ENCODE assay signal across 23 mouse cellular contexts in genomic region chr15:83236824-83237223, GRCm38 (mm10). TPM values are rescaled to one million over a fixed set of nuclear protein-coding genes. Genes with fewer than 3 reads are reported as not detected.
DNase-seq lines count a peak whose midpoint lies in the region.
"Had no signal": no experiment of that assay in that cellular context is flagged by ENCODE, and none has a peak within 500 bp of the region (broad histone marks: within the 10 kb centered on the region; RNA-seq: fewer than 3 reads in every experiment).

No protein-coding gene starts in this region.

- 0% methylated on average over 1 of the region's 1 CpGs for WGBS in large intestine, adult 2 months

- DNase-seq in ES-CJ7 (ENCODE audit: low read depth, low spot score): peak; percentile 91
- peak; percentile 79 for DNase-seq in ZHBTc4 (ENCODE audit: low read depth, low spot score)
- DNase-seq in large intestine, adult 2 months (ENCODE audit: low read depth, low spot score): peak; percentile 61
- peak; percentile 61 for DNase-seq in yolk sac, embryonic 10.5 days (ENCODE audit: low spot score)
- DNase-seq in ovary, postnatal 10 days (ENCODE audit: low spot score): no peak
- no peak for DNase-seq in left cerebral cortex, postnatal 4 days
- no peak for DNase-seq in right cerebral cortex, postnatal 10 days (ENCODE audit: low spot score in 2 of 2)
- DNase-seq: adrenal gland, adult 2 months; B cell, adult 2 months; cerebellum, adult 2 months; cerebellum, postnatal 25 days; gastrocnemius, postnatal 25 days; heart, adult 11 months; heart, postnatal 4 days; kidney, adult 9 months; kidney, postnatal 14 days; liver, embryonic 13.5 days; lung, postnatal 4 days; right cerebral cortex, postnatal 25 days; spleen, adult 18-20 months; thymus, postnatal 14 days had no signal

- intact Hi-C loops in left cerebral cortex, postnatal 4 days (cut with DNase I): no loop called here

RNA-seq across cellular contexts. Expression of gene A4galt, which starts 14.8 kb away (rescaled TPM):
- 20.7 and 23.0 TPM in 2 replicates for polyA plus RNA-seq in large intestine, adult 2 months (2012; rRNA removed)
- 1 to 10 TPM; 3.1 to 3.9 TPM for total RNA-seq in left cerebral cortex, postnatal 4 days (2021)
- polyA plus RNA-seq: activated CD4-positive, CD25-positive, alpha-beta regulatory T cell, adult 4 months; limb, embryonic 10.5 days had no signal

Comparison
In these comparisons a context has a peak if more than half of its experiments do, and no peak if none do; other contexts are left out.
1. DNase-seq: peak in ES-CJ7 (single experiment), ZHBTc4 (single experiment), large intestine, adult 2 months (single experiment) and yolk sac, embryonic 10.5 days (single experiment); none in ovary, postnatal 10 days (single experiment), left cerebral cortex, postnatal 4 days (single experiment) and right cerebral cortex, postnatal 10 days (0 of 2).